Mouse (Mus musculus) splenic B cell, adult 2 months (primary cell): ENCODE results near the gene Gm4969.
"Not testable (repeated sequence)": the region's sequence is repeated elsewhere in the genome, so short reads cannot be mapped to it uniquely, and the experiment has no call there.

ENCODE experiments used
- DNase-seq: peaks from one replicate; pipeline ENCODE4 v3.0.0-alpha.2; 2011; ENCODE audit warnings: low read depth, low spot score
- H3K27me3 ChIP-seq: 2 replicates; pipeline ENCODE4 v1.6.1; 2012; ENCODE audit warnings: mild to moderate bottlenecking, low read length, moderate library complexity, mixed read lengths; ENCODE audit not compliant: control insufficient read depth, poor library complexity, insufficient read depth, severe bottlenecking
- H3K36me3 ChIP-seq: 2 replicates; pipeline ENCODE4 v1.6.1; 2012; ENCODE audit warnings: mild to moderate bottlenecking, low read length, moderate library complexity, mixed read lengths; ENCODE audit not compliant: control insufficient read depth, poor library complexity, insufficient read depth, severe bottlenecking

The Gm4969 gene

GRCm38 (mm10) chr7:19078732-19079131 lies 39.4 kb downstream of the Gm4969 start:
- H3K27me3 ChIP-seq: 0 out of 2 replicates have a peak, but pooled peaks cover 3% of the 10 kb centered on the region
- no peaks in the 10 kb centered on the region for H3K36me3 ChIP-seq
- DNase-seq: no peak

DNA sequence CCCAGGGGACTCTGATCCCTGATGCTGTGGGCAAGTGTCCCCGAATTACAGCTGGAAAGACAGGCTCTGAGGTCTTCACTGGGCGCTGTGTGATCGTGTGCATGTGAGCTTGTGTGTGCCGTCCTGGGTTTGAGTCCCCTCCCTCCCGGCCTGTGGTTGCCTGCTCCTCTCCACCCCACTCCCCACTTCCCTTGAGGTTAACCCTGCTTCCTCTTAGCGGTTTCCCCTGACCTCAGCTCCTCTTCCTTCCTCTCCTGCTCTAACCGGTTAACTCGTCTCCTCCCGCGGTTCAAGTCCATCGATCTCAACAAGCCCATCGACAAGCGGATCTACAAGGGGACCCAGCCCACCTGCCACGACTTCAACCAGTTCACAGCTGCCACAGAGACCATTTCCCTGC lies 40.4 kb downstream of the Gm4969 start:
- DNase-seq: peak; percentile 92
- Histone ChIP-seq H3K36me3 (no peaks in the 10 kb centered on the region), H3K27me3 (0 out of 2 replicates have a peak, but pooled peaks cover 3% of the 10 kb centered on the region)

DNA sequence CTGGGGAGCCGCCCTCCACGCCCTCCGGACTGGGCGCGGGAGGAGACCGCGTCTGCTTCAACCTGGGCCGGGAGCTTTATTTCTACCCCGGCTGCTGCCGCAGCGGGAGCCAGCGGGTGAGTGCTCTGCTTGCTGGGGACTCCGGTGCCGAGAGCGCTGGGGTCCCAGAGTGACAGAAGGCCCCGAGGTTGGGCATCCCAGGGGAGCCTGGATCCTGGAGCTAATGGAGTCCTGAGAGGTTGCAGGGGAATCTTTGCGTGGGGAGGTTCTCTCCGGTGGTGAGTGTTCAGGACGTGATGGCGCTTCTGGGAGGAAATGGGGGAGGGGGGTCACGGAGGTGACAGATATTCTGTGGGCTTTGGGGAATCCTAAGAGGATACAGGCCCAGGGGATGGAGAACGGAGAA lies 41.6 kb downstream of the Gm4969 start:
- Histone ChIP-seq H3K36me3 (no peaks in the 10 kb centered on the region), H3K27me3 (0 out of 2 replicates have a peak, but pooled peaks cover 3% of the 10 kb centered on the region)
- DNase-seq: peak; percentile 26

GRCm38 (mm10) chr7:19075723-19076585 lies 42.2 kb downstream of the Gm4969 start, which contains the start of gene Dmwd:
TSS of gene Dmwd (plus strand) at chr7:19076227.
- 0 out of 2 replicates have a peak, but pooled peaks cover 3% of the 10 kb centered on the region for H3K27me3 ChIP-seq
- DNase-seq: peak; percentile 77
- H3K36me3 ChIP-seq: no peaks in the 10 kb centered on the region

DNA sequence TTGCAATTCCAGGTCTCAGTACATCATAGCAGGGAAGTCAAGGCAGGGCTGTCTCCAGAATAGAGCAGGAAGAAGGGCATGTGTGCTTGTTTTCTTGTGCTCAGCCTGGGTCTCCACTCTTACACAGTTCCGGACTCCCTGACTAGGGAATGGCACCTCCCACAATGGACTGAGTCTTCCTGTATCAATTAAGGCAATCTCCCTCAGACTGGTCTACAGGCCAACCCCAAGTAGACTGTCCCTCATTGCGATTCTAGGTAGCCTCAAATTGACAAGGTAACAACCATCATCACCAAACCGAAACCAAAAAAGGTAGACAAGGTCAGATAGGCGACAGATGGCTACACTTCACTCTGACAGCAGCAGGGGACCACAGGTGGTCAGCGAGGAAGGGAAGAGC lies 42.9 kb downstream of the Gm4969 start:
- no peak for DNase-seq
- 0 out of 2 replicates have a peak, but pooled peaks cover 3% of the 10 kb centered on the region for H3K27me3 ChIP-seq
- no peaks in the 10 kb centered on the region for H3K36me3 ChIP-seq

GRCm38 (mm10) chr7:19074494-19074893 lies 43.7 kb downstream of the Gm4969 start:
- H3K27me3 ChIP-seq: 0 out of 2 replicates have a peak, but pooled peaks cover 3% of the 10 kb centered on the region
- no peaks in the 10 kb centered on the region for H3K36me3 ChIP-seq
- DNase-seq: no peak

DNA sequence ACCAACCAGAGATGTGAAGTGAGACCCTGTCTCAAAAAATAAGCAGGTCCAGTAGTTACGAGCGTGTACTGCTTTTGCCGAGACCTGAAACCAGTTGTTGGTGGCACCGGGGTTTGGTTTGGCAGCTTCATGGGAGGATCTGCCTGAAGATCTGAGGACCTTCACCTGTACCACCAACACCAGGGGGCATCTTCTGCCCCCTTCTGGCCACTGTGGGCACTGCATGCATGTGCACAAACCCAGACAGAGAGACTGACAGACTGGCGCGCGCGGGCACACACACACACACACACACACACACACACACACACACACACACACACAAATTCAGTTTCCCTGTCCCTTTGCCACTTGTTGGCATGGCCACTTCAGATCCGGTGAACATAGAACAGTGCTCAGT lies 44.7 kb downstream of the Gm4969 start:
- no peaks in the 10 kb centered on the region for H3K36me3 ChIP-seq
- peak; percentile 61 for DNase-seq
- H3K27me3 ChIP-seq: 0 out of 2 replicates have a peak, but pooled peaks cover 3% of the 10 kb centered on the region

GRCm38 (mm10) chr7:19071024-19071423 lies 47.1 kb downstream of the Gm4969 start:
- not testable (repeated sequence) for H3K27me3 ChIP-seq, H3K36me3 ChIP-seq, DNase-seq

DNA sequence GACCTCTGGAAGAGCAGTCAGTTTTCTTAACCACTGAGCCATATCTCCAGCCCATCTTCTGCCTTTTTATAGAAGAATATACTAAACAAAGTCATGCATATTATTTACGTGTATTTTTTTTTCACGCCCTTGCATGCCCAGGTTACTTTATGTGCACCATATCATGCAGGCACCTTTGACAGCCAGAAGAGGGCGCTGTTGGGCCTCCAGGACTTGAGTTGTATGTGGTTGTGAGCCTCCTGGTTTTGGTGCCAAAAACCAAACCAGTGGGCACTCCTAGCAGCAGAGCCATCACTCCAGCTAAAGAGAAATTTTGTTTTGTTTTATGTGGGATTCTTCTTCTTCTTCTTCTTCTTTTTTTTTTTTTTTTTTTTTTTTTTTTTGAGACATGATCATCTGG lies 48.7 kb downstream of the Gm4969 start:
- peak; percentile 65 for DNase-seq
- Histone ChIP-seq H3K27me3 (0 out of 2 replicates have a peak, but pooled peaks cover under 1% of the 10 kb centered on the region), H3K36me3 (no peaks in the 10 kb centered on the region)

- H3K27me3 ChIP-seq: no peaks in the 10 kb centered on the region
- DNase-seq: peak; percentile 90
- H3K36me3 ChIP-seq: no peaks in the 10 kb centered on the region
These were observed 49.5 kb downstream of the Gm4969 start for GRCm38 (mm10) chr7:19068707-19069106.

DNA sequence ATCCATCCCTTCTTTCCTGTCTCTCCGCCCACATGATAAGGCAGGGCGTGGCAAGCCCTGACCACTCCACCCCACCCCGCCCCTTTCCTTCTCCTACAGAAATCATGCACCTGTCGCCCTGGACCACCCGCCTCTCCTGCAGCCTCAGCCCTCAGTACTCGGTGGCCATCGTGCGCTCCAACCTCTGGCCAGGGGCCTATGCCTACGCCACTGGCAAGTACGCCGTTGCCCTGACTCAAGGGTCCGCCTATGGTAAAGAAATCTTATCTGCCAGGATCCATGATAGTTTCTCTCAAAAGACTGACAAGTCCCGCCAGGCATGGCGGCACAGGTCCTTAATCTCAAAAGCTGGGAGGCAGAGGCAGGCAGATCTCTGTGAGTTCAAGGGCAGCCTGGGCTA lies 50.2 kb downstream of the Gm4969 start:
- H3K36me3 ChIP-seq: no peaks in the 10 kb centered on the region
- no peaks in the 10 kb centered on the region for H3K27me3 ChIP-seq
- DNase-seq: no peak

DNA sequence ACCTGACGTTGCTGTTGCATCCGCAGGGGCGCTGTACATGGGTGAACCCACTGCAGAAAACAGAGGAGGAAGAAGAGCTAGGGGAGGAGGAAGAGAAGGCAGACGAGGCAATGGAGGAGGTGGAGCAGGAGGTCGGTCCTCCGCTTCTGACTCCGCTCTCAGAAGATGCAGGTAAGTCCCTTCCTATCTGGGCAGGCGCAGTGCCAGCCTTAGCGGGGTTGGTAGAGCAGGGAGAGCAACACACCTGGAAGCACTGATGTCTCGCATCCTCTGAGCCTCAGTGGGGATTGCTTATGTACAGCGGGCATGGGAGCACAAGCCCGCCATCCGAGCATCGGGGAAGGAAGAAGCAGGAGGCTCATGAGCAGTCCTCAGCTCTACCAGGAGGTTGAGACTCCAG lies 51.1 kb downstream of the Gm4969 start:
- no peaks in the 10 kb centered on the region for H3K36me3 ChIP-seq
- DNase-seq: no peak
- no peaks in the 10 kb centered on the region for H3K27me3 ChIP-seq

DNA sequence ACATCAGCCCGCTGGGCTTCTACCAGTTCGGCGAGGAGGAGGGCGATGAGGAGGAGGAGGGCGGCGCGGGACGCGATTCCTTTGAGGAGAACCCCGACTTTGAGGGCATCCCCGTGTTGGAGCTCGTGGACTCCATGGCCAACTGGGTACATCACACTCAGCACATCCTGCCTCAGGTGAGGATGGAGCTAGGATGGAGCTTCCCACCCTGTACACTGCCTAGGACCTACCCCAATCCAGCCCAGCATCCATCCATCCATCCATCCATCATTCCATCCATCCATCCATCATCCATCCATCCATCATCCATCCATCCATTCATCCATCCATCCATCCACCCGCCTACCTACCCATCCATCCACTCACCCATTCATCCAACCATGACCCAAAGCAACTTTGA lies 52.3 kb downstream of the Gm4969 start:
- no peaks in the 10 kb centered on the region for H3K36me3 ChIP-seq
- no peaks in the 10 kb centered on the region for H3K27me3 ChIP-seq
- no peak for DNase-seq

DNA sequence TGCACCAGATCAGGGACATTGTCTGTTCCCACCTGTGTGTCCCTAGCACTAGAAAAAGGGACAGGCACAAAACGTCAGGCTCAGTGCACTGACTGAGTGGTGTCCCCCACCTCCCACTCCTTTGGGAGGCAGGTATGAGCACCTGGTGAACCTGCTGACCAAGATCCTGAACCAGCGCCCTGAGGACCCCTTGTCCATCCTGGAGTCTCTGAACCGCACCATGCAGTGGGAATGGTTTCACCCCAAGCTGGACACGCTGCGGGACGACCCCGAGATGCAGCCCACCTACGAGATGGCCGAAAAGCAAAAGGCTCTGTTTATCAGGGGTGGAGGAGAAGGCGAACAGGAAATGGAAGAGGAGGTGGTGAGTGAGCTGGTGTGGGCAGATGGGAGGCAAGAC lies 60.8 kb downstream of the Gm4969 start:
- DNase-seq: no peak
- H3K36me3 ChIP-seq: no peaks in the 10 kb centered on the region

GRCm38 (mm10) chr7:19055108-19055507 lies 63.1 kb downstream of the Gm4969 start:
- no peak for DNase-seq
- peaks cover 2% of the 10 kb centered on the region; the same call in 1 of the 2 replicates for H3K36me3 ChIP-seq
- no peaks in the 10 kb centered on the region; the same call in 1 of the 2 replicates for H3K27me3 ChIP-seq

More for the DNA sequence above, 60.8 kb downstream of the Gm4969 start:
- no peaks in the 10 kb centered on the region; the same call in 1 of the 2 replicates for H3K27me3 ChIP-seq
